Mouse (Mus musculus): ENCODE results near the gene Cldn20. TPM values are rescaled to one million over a fixed set of nuclear protein-coding genes. Genes with fewer than 3 reads are reported as not detected.

Gene Cldn20
- total and polyA plus RNA-seq, 2 experiments from 2014 or later: not detected

- WGBS: 76% methylated on average over 11 of the region's 11 CpGs
- H3K9me3 ChIP-seq (replicated peaks; ENCODE audit: control insufficient read depth, low read length): no peaks in the 10 kb centered on the region
- DNase-seq (ENCODE audit: low spot score) (no peak), ATAC-seq (ENCODE audit: insufficient read depth, low read depth) (no peak)
- H3K4me3 ChIP-seq (ENCODE audit: low read depth, low read length): no peak overlapping the region
- H3K27ac ChIP-seq (ENCODE audit: low read depth): no peak overlapping the region
- H3K9ac ChIP-seq (replicated peaks; ENCODE audit: low read depth, low read length): no peak overlapping the region
- no peaks in the 10 kb centered on the region for H3K36me3 ChIP-seq (replicated peaks; ENCODE audit: control insufficient read depth, insufficient read depth, low read length)
- H3K4me2 ChIP-seq (ENCODE audit: low read depth, low read length): no peak overlapping the region
- H3K4me1 ChIP-seq (ENCODE audit: control insufficient read depth, insufficient read depth): no peaks in the 10 kb centered on the region
- TF ChIP-seq CTCF (IDR thresholded peaks at IDR 0.05; ENCODE audit: low read depth) (no peak), EP300 (IDR thresholded peaks at IDR 0.05; ENCODE audit: low read depth) (no peak)
- no peaks in the 10 kb centered on the region for H3K27me3 ChIP-seq (ENCODE audit: control insufficient read depth, insufficient read depth, low read length)
These were observed 42.0 kb upstream of the Cldn20 start for GRCm38 (mm10) chr17:3490216-3490895.

- TF ChIP-seq CTCF (IDR thresholded peaks at IDR 0.05; ENCODE audit: low read depth): no peak
- H3K27ac ChIP-seq (ENCODE audit: low read depth): no peak overlapping the region
- DNase-seq (ENCODE audit: low spot score) (no peak), ATAC-seq (ENCODE audit: insufficient read depth, low read depth) (no peak)
- H3K4me2 ChIP-seq (ENCODE audit: low read depth, low read length): no peak overlapping the region
- no peaks in the 10 kb centered on the region for H3K9me3 ChIP-seq (replicated peaks; ENCODE audit: control insufficient read depth, low read length)
- 62% methylated on average over 5 of the region's 5 CpGs for WGBS
- H3K9ac ChIP-seq (replicated peaks; ENCODE audit: low read depth, low read length): no peak overlapping the region
- H3K4me1 ChIP-seq (ENCODE audit: control insufficient read depth, insufficient read depth): no peaks in the 10 kb centered on the region
- H3K27me3 ChIP-seq (ENCODE audit: control insufficient read depth, insufficient read depth, low read length): no peaks in the 10 kb centered on the region
- no peak overlapping the region for H3K4me3 ChIP-seq (ENCODE audit: low read depth, low read length)
- H3K36me3 ChIP-seq (replicated peaks; ENCODE audit: control insufficient read depth, insufficient read depth, low read length): no peaks in the 10 kb centered on the region
These were observed 41.3 kb upstream of the Cldn20 start for GRCm38 (mm10) chr17:3491065-3491464.

GRCm38 (mm10) chr17:3491667-3492066 lies 40.7 kb upstream of the Cldn20 start:
- Histone ChIP-seq H3K27me3 (ENCODE audit: control insufficient read depth, insufficient read depth, low read length) (no peaks in the 10 kb centered on the region), H3K4me2 (ENCODE audit: low read depth, low read length) (no peak overlapping the region), H3K4me3 (ENCODE audit: low read depth, low read length) (no peak overlapping the region), H3K9me3 (replicated peaks; ENCODE audit: control insufficient read depth, low read length) (no peaks in the 10 kb centered on the region), H3K9ac (replicated peaks; ENCODE audit: low read depth, low read length) (no peak overlapping the region), H3K27ac (ENCODE audit: low read depth) (no peak overlapping the region), H3K36me3 (replicated peaks; ENCODE audit: control insufficient read depth, insufficient read depth, low read length) (no peaks in the 10 kb centered on the region), H3K4me1 (ENCODE audit: control insufficient read depth, insufficient read depth) (no peaks in the 10 kb centered on the region)
- 68% methylated on average over 6 of the region's 6 CpGs for WGBS
- DNase-seq (ENCODE audit: low spot score) (no peak), ATAC-seq (ENCODE audit: insufficient read depth, low read depth) (no peak)
- TF ChIP-seq CTCF (IDR thresholded peaks at IDR 0.05; ENCODE audit: low read depth) (no peak), EP300 (IDR thresholded peaks at IDR 0.05; ENCODE audit: low read depth) (no peak)

- H3K27ac ChIP-seq (ENCODE audit: low read depth): no peak overlapping the region
- H3K4me3 ChIP-seq (ENCODE audit: low read depth, low read length): no peak overlapping the region
- no peaks in the 10 kb centered on the region for H3K4me1 ChIP-seq (ENCODE audit: control insufficient read depth, insufficient read depth)
- TF ChIP-seq EP300 (IDR thresholded peaks at IDR 0.05; ENCODE audit: low read depth): no peak
- no peak for TF ChIP-seq CTCF (IDR thresholded peaks at IDR 0.05; ENCODE audit: low read depth)
- DNase-seq (ENCODE audit: low spot score): no peak
- no peaks in the 10 kb centered on the region for H3K9me3 ChIP-seq (replicated peaks; ENCODE audit: control insufficient read depth, low read length)
- H3K36me3 ChIP-seq (replicated peaks; ENCODE audit: control insufficient read depth, insufficient read depth, low read length): no peaks in the 10 kb centered on the region
- WGBS: 55% methylated on average over 2 of the region's 2 CpGs
- no peak for ATAC-seq (ENCODE audit: insufficient read depth, low read depth)
- H3K4me2 ChIP-seq (ENCODE audit: low read depth, low read length): no peak overlapping the region
- H3K27me3 ChIP-seq (ENCODE audit: control insufficient read depth, insufficient read depth, low read length): no peaks in the 10 kb centered on the region
- H3K9ac ChIP-seq (replicated peaks; ENCODE audit: low read depth, low read length): no peak overlapping the region
These were observed 36.8 kb upstream of the Cldn20 start for GRCm38 (mm10) chr17:3495576-3495975.

- Histone ChIP-seq H3K27ac (ENCODE audit: low read depth) (no peak overlapping the region), H3K36me3 (replicated peaks; ENCODE audit: control insufficient read depth, insufficient read depth, low read length) (no peaks in the 10 kb centered on the region), H3K9me3 (replicated peaks; ENCODE audit: control insufficient read depth, low read length) (no peaks in the 10 kb centered on the region), H3K27me3 (ENCODE audit: control insufficient read depth, insufficient read depth, low read length) (no peaks in the 10 kb centered on the region), H3K4me1 (ENCODE audit: control insufficient read depth, insufficient read depth) (no peaks in the 10 kb centered on the region), H3K4me2 (ENCODE audit: low read depth, low read length) (no peak overlapping the region), H3K4me3 (ENCODE audit: low read depth, low read length) (no peak overlapping the region), H3K9ac (replicated peaks; ENCODE audit: low read depth, low read length) (no peak overlapping the region)
- WGBS: 91% methylated on average over 3 of the region's 3 CpGs
- no peak for DNase-seq (ENCODE audit: low spot score)
- TF ChIP-seq CTCF (IDR thresholded peaks at IDR 0.05; ENCODE audit: low read depth) (no peak), EP300 (IDR thresholded peaks at IDR 0.05; ENCODE audit: low read depth) (no peak)
- no peak for ATAC-seq (ENCODE audit: insufficient read depth, low read depth)
These were observed 36.3 kb upstream of the Cldn20 start for GRCm38 (mm10) chr17:3496080-3496479.

GRCm38 (mm10) chr17:3498086-3498485 lies 34.3 kb upstream of the Cldn20 start:
- 23% methylated on average over 3 of the region's 3 CpGs for WGBS
- no peak overlapping the region for H3K4me2 ChIP-seq (ENCODE audit: low read depth, low read length)
- no peak overlapping the region for H3K4me3 ChIP-seq (ENCODE audit: low read depth, low read length)
- no peaks in the 10 kb centered on the region for H3K9me3 ChIP-seq (replicated peaks; ENCODE audit: control insufficient read depth, low read length)
- H3K4me1 ChIP-seq (ENCODE audit: control insufficient read depth, insufficient read depth): no peaks in the 10 kb centered on the region
- no peak overlapping the region for H3K27ac ChIP-seq (ENCODE audit: low read depth)
- no peaks in the 10 kb centered on the region for H3K27me3 ChIP-seq (ENCODE audit: control insufficient read depth, insufficient read depth, low read length)
- no peak overlapping the region for H3K9ac ChIP-seq (replicated peaks; ENCODE audit: low read depth, low read length)
- H3K36me3 ChIP-seq (replicated peaks; ENCODE audit: control insufficient read depth, insufficient read depth, low read length): no peaks in the 10 kb centered on the region
- no peak for DNase-seq (ENCODE audit: low spot score)
- no peak for ATAC-seq (ENCODE audit: insufficient read depth, low read depth)
- TF ChIP-seq EP300 (IDR thresholded peaks at IDR 0.05; ENCODE audit: low read depth): no peak
- TF ChIP-seq CTCF (IDR thresholded peaks at IDR 0.05; ENCODE audit: low read depth): peak; percentile 43
